Mouse (Mus musculus) embryo, embryonic 11 days (tissue): ENCODE measurements around the gene Rtca.

Source experiments
- DNase-seq: peaks from one replicate; pipeline ENCODE4 v3.0.0-alpha.2; 2015

Gene Rtca

GRCm38 (mm10) chr3:116474602-116475001, 33.4 kb downstream of the Rtca start:
- no peak for DNase-seq

- no peak for DNase-seq
These were observed 42.3 kb downstream of the Rtca start for GRCm38 (mm10) chr3:116465709-116466108.

- DNase-seq = no peak
These were observed 43.7 kb downstream of the Rtca start for GRCm38 (mm10) chr3:116464318-116464717.

GRCm38 (mm10) chr3:116461053-116461452, 47.0 kb downstream of the Rtca start:
- no peak for DNase-seq

GRCm38 (mm10) chr3:116454529-116454928, 53.5 kb downstream of the Rtca start:
- DNase-seq = no peak

GRCm38 (mm10) chr3:116450741-116451140, 57.3 kb downstream of the Rtca start:
- no peak for DNase-seq

- no peak for DNase-seq
These were observed 63.7 kb downstream of the Rtca start for GRCm38 (mm10) chr3:116444327-116444726.

GRCm38 (mm10) chr3:116442788-116443187, 65.2 kb downstream of the Rtca start:
- no peak for DNase-seq

- no peak for DNase-seq
These were observed 66.3 kb downstream of the Rtca start for GRCm38 (mm10) chr3:116441518-116442205.

- DNase-seq = no peak
These were observed 67.7 kb downstream of the Rtca start for GRCm38 (mm10) chr3:116440066-116440997.
